7 mouse cellular contexts compared by ENCODE assay signal in genomic region chr6:91410961-91411368, GRCm38 (mm10). TPM values are rescaled to one million over a fixed set of nuclear protein-coding genes. Genes with fewer than 3 reads are reported as not detected.
DNase-seq lines count a peak whose midpoint lies in the region; ATAC-seq lines count a peak whose summit lies in the region.

Wnt7a (minus strand) TSS chr6:91411363.

- H3K9me3 ChIP-seq in lung, embryonic 15.5 days, result no peaks in the 10 kb centered on the region
- no peaks in the 10 kb centered on the region for H3K9me3 ChIP-seq in forebrain, embryonic 14.5 days (replicated peaks; ENCODE audit: control insufficient read depth, low read length)
- no peaks in the 10 kb centered on the region for H3K9me3 ChIP-seq in midbrain, embryonic 15.5 days

- no peak within 1 kb of the TSS for H3K27ac ChIP-seq in lung, embryonic 15.5 days
- H3K27ac ChIP-seq in forebrain, embryonic 14.5 days (ENCODE audit: low read depth, low read length), result peak within 1 kb of the TSS; percentile 83
- peak within 1 kb of the TSS; percentile 65 for H3K27ac ChIP-seq in midbrain, embryonic 15.5 days

- peak within 1 kb of the TSS; percentile 45 for H3K4me3 ChIP-seq in lung, embryonic 15.5 days
- H3K4me3 ChIP-seq in forebrain, embryonic 14.5 days (ENCODE audit: low read depth, low read length), result peak within 1 kb of the TSS; percentile 74
- H3K4me3 ChIP-seq in midbrain, embryonic 15.5 days, result peak within 1 kb of the TSS; percentile 66

- under 1% methylated on average over 39 of the region's 51 CpGs for WGBS in lung, embryonic 15.5 days
- under 1% methylated on average over 48 of the region's 51 CpGs for WGBS in forebrain, embryonic 14.5 days
- under 1% methylated on average over 43 of the region's 51 CpGs for WGBS in midbrain, embryonic 15.5 days

- H3K27me3 ChIP-seq in lung, embryonic 15.5 days, result peaks cover 90% of the 10 kb centered on the region
- H3K27me3 ChIP-seq in forebrain, embryonic 14.5 days (replicated peaks; ENCODE audit: control insufficient read depth, insufficient read depth, low read length), result no peaks in the 10 kb centered on the region
- peaks cover 26% of the 10 kb centered on the region for H3K27me3 ChIP-seq in midbrain, embryonic 15.5 days (replicated peaks)

- peaks cover 12% of the 10 kb centered on the region; the same call in 1 of the 2 replicates for H3K4me1 ChIP-seq in lung, embryonic 15.5 days
- peaks cover 4% of the 10 kb centered on the region for H3K4me1 ChIP-seq in forebrain, embryonic 14.5 days (ENCODE audit: control insufficient read depth, insufficient read depth, low read length)
- H3K4me1 ChIP-seq in midbrain, embryonic 15.5 days, result peaks cover 22% of the 10 kb centered on the region

- no peak for DNase-seq in lung, postnatal 10 days
- peak; percentile 72 for DNase-seq in cerebellum, adult 8-10 months
- DNase-seq in forebrain, embryonic 14.5 days (ENCODE audit: low spot score), result peak; percentile 75
- peak; percentile 33 to 45 for DNase-seq in layer of hippocampus, postnatal 14 days (ENCODE audit: low spot score in 2 of 2)
- DNase-seq in urinary bladder, adult 2 months (ENCODE audit: low spot score), result no peak

- H3K4me2 ChIP-seq in lung, embryonic 15.5 days, result peak within 1 kb of the TSS; percentile 83
- H3K4me2 ChIP-seq in forebrain, embryonic 14.5 days (ENCODE audit: low read length), result peak within 1 kb of the TSS; percentile 97
- H3K4me2 ChIP-seq in midbrain, embryonic 15.5 days, result peak within 1 kb of the TSS; percentile 99

- peak; percentile 37; the same call in 1 of the 2 replicates for ATAC-seq in lung, embryonic 15.5 days (ENCODE audit: borderline replicate concordance, extremely low read depth, low FRiP score, low TSS enrichment)
- ATAC-seq in forebrain, embryonic 14.5 days, result peak; percentile 65
- peak; percentile 54 for ATAC-seq in midbrain, embryonic 15.5 days (replicated peaks)

- H3K9ac ChIP-seq in lung, embryonic 15.5 days, result peak within 1 kb of the TSS; percentile 36
- H3K9ac ChIP-seq in forebrain, embryonic 14.5 days (ENCODE audit: low read length), result peak within 1 kb of the TSS; percentile 88
- peak within 1 kb of the TSS; percentile 77 for H3K9ac ChIP-seq in midbrain, embryonic 15.5 days

- no peaks in the 10 kb centered on the region for H3K36me3 ChIP-seq in lung, embryonic 15.5 days
- H3K36me3 ChIP-seq in forebrain, embryonic 14.5 days (ENCODE audit: control insufficient read depth, insufficient read depth, low read length), result peaks cover 18% of the 10 kb centered on the region
- H3K36me3 ChIP-seq in midbrain, embryonic 15.5 days (replicated peaks), result no peaks in the 10 kb centered on the region

RNA-seq across cellular contexts. Expression of gene Wnt7a, which starts in this region (rescaled TPM):
- polyA plus RNA-seq in lung, embryonic 15.5 days (2015; fragmentation: Nextera tagmentation; extraction: Ambion mirVana), result 1.2 and 1.8 TPM in 2 replicates
- polyA plus RNA-seq in forebrain, embryonic 14.5 days (2014; fragmentation: Nextera tagmentation; extraction: Ambion mirVana), result 19.7 and 19.9 TPM in 2 replicates
- 10 to 100 TPM; 18.5 to 31.0 TPM for total RNA-seq in layer of hippocampus, postnatal 14 days (2021)
- 12.5 and 13.1 TPM in 2 replicates for polyA plus RNA-seq in midbrain, embryonic 15.5 days (2015; fragmentation: Nextera tagmentation; extraction: Ambion mirVana)
- polyA plus RNA-seq in urinary bladder, adult 2 months (2012; rRNA removed), result not detected in 2 replicates

Comparison
In these comparisons a context has a peak if more than half of its experiments do, and no peak if none do; other contexts are left out.
1. H3K9ac ChIP-seq: peak in every context shown above with its lines; median percentile 88 in forebrain, embryonic 14.5 days; 77 in midbrain, embryonic 15.5 days; 36 in lung, embryonic 15.5 days.
2. DNase-seq: peak in cerebellum, adult 8-10 months (single experiment), forebrain, embryonic 14.5 days (single experiment) and layer of hippocampus, postnatal 14 days (2 of 2); none in lung, postnatal 10 days (single experiment) and urinary bladder, adult 2 months (single experiment).
3. Peak in every context shown above with its lines, with median percentiles within 50 percentile points of each other: ATAC-seq, H3K4me2 ChIP-seq and H3K4me3 ChIP-seq.